Mouse (Mus musculus): ENCODE results near the gene Mmrn1. TPM values are rescaled to one million over a fixed set of nuclear protein-coding genes. Genes with fewer than 3 reads are reported as not detected.
A peak's percentile ranks its signal among the peaks of the same experiment; 100 is the strongest.

Mmrn1 gene
- polyA plus RNA-seq, 1 experiment from 2014 or later = 6.7 TPM

GRCm38 (mm10) chr6:60993386-60994108 lies 68.8 kb downstream of the Mmrn1 start:
- no peak overlapping the region for H3K4me2 ChIP-seq
- peaks cover 14% of the 10 kb centered on the region for H3K4me1 ChIP-seq (replicated peaks)
- no peak overlapping the region for H3K9ac ChIP-seq (replicated peaks)
- H3K36me3 ChIP-seq = no peaks in the 10 kb centered on the region
- 75% methylated on average over 4 of the region's 4 CpGs for WGBS
- no peaks in the 10 kb centered on the region for H3K27me3 ChIP-seq
- H3K4me3 ChIP-seq (replicated peaks) = no peak overlapping the region
- no peaks in the 10 kb centered on the region for H3K9me3 ChIP-seq
- H3K27ac ChIP-seq = no peak overlapping the region
- no peak for ATAC-seq (ENCODE audit: insufficient number of reproducible peaks, insufficient read depth, low FRiP score, low TSS enrichment, low read depth)

DNA sequence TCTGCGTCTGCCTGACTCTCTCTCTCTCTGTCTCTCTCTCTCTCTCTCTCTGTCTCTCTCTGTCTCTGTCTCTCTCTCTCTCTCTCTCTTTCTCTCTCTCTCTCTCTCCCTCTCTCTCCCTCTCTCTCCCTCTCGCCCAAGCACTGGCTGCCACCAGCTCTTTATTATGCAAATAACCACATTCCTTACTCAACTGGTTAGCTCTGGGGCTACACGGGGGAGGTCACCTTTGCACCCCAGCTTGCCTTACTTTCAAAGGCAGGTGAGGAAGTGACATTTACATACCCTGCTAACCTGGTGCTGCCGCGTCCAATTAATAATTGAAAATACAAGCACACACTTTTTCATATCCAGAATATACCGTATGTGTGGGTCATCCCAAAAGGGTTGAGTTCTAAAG lies 69.3 kb downstream of the Mmrn1 start:
- H3K4me3 ChIP-seq (replicated peaks) = no peak overlapping the region
- WGBS = 39% methylated on average over 6 of the region's 6 CpGs
- ATAC-seq (ENCODE audit: insufficient number of reproducible peaks, insufficient read depth, low FRiP score, low TSS enrichment, low read depth) = no peak

DNA sequence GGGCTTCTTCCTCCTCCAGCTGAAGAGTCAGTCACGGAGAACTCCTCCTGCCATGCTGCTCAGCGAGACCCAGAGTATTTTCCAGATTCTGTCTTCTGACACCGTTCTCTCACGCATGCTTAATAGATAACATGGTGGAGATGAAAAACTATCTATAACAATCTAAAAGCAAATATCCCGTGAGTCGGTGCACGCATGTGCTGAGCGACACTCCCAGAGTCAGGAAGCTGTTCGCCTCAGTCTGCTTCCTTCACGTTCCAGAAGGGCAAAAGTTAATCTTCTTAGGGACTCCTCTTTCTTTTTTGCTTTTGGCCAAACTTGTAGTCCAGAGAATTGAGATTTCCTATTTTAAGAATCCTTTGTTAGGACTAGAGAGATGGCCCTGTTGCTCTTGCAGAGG lies 69.7 kb downstream of the Mmrn1 start:
- Histone ChIP-seq H3K27me3 (no peaks in the 10 kb centered on the region), H3K36me3 (no peaks in the 10 kb centered on the region), H3K4me1 (replicated peaks) (peaks cover 14% of the 10 kb centered on the region), H3K9me3 (no peaks in the 10 kb centered on the region), H3K4me2 (no peak overlapping the region), H3K9ac (replicated peaks) (no peak overlapping the region), H3K4me3 (replicated peaks) (no peak overlapping the region), H3K27ac (no peak overlapping the region)
- WGBS = 60% methylated on average over 10 of the region's 10 CpGs
- no peak for ATAC-seq (ENCODE audit: insufficient number of reproducible peaks, insufficient read depth, low FRiP score, low TSS enrichment, low read depth)

More for the DNA sequence above, 69.3 kb downstream of the Mmrn1 start:
- Histone ChIP-seq H3K9me3 (no peaks in the 10 kb centered on the region), H3K27ac (no peak overlapping the region), H3K9ac (replicated peaks) (no peak overlapping the region), H3K36me3 (no peaks in the 10 kb centered on the region), H3K27me3 (no peaks in the 10 kb centered on the region), H3K4me2 (no peak overlapping the region), H3K4me1 (replicated peaks) (peaks cover 14% of the 10 kb centered on the region)

DNA sequence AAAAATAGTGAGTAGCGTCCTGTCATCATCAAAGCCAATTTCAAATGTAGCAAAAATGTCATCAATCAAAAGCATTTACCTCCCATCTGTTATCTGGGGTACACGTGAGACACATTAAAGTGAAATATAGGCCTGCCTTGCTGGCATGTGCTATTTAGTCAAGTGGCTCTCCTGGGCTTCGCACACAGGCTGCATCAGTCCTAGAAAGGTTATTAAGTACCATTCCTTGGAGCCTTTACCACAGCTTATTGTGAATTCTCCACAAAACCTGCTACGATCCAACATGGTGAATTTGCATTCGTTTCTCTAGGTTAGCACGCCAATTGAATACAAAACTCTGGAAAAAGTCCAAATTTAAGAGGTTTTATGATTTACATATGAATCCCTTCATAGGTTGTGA lies 70.8 kb downstream of the Mmrn1 start:
- H3K27ac ChIP-seq = peak overlapping the region; percentile 47
- ATAC-seq (ENCODE audit: insufficient number of reproducible peaks, insufficient read depth, low FRiP score, low TSS enrichment, low read depth) = no peak; the same call in 1 of the 2 replicates
- H3K36me3 ChIP-seq = no peaks in the 10 kb centered on the region
- no peak overlapping the region for H3K4me2 ChIP-seq
- H3K9me3 ChIP-seq = no peaks in the 10 kb centered on the region
- H3K9ac ChIP-seq (replicated peaks) = no peak overlapping the region
- no peak overlapping the region for H3K4me3 ChIP-seq (replicated peaks)
- H3K4me1 ChIP-seq (replicated peaks) = peaks cover 14% of the 10 kb centered on the region
- no peaks in the 10 kb centered on the region for H3K27me3 ChIP-seq
- WGBS = 46% methylated on average over 6 of the region's 6 CpGs

GRCm38 (mm10) chr6:60996328-60996727 lies 71.6 kb downstream of the Mmrn1 start:
- H3K4me1 ChIP-seq (replicated peaks) = peaks cover 14% of the 10 kb centered on the region
- peak; percentile 71; the same call in 1 of the 2 replicates for ATAC-seq (ENCODE audit: insufficient number of reproducible peaks, insufficient read depth, low FRiP score, low TSS enrichment, low read depth)
- no peaks in the 10 kb centered on the region for H3K27me3 ChIP-seq
- no peak overlapping the region for H3K4me3 ChIP-seq (replicated peaks)
- no peak overlapping the region for H3K4me2 ChIP-seq
- 54% methylated on average over 1 of the region's 1 CpGs for WGBS
- H3K27ac ChIP-seq = peak overlapping the region; percentile 47
- no peak overlapping the region for H3K9ac ChIP-seq (replicated peaks)
- H3K36me3 ChIP-seq = no peaks in the 10 kb centered on the region
- H3K9me3 ChIP-seq = peaks cover 3% of the 10 kb centered on the region; the same call in 1 of the 2 replicates

- Histone ChIP-seq H3K4me1 (replicated peaks) (peaks cover 5% of the 10 kb centered on the region), H3K9me3 (peaks cover 11% of the 10 kb centered on the region; the same call in 1 of the 2 replicates), H3K36me3 (no peaks in the 10 kb centered on the region), H3K4me3 (replicated peaks) (no peak overlapping the region), H3K9ac (replicated peaks) (no peak overlapping the region), H3K27ac (no peak overlapping the region), H3K27me3 (no peaks in the 10 kb centered on the region), H3K4me2 (no peak overlapping the region)
- ATAC-seq (ENCODE audit: insufficient number of reproducible peaks, insufficient read depth, low FRiP score, low TSS enrichment, low read depth) = no peak
- 86% methylated on average over 6 of the region's 6 CpGs for WGBS
Observed at GRCm38 (mm10) chr6:61001003-61001790, 76.4 kb downstream of the Mmrn1 start.

DNA sequence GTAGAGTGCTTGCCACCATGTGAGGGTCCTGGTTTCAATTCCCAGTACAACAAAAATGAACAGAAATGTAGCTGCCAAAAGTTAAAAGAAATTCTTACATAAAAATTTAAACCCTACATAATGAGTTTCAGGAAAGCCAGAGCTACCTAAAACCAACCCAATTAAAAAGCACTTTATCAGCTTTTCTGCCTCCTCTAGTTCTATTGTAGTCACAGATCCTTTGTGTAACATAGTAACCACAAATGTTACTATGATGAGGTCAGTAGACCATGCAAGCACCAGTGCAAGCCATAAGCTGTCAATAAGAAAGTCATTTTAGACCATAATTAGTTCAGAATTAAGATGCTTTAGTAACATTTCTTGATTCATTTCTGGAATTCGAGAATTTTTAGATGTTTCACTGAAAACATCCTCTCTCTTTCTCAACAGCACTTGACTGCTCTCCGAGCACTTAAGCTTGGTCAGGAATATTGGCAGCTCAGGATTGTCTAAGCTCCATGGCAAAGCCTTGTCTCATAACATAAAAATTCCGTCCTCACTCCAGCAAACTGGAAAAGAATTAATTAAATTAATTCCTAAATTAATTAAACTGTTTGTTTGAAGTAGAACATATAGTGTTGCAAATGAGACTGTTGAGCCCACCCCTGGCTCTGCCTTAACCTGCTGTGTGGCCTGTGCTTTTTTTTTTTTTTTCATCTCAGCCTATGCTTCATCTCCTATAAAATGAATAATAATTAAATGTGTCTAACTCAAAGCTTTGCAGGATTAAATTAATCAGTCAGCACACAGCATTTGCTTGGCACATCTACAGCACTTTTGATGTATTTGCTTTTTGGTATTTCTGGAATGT lies 79.4 kb downstream of the Mmrn1 start:
- ATAC-seq (ENCODE audit: insufficient number of reproducible peaks, insufficient read depth, low FRiP score, low TSS enrichment, low read depth) = no peak; the same call in 1 of the 2 replicates
- H3K9me3 ChIP-seq = peaks cover 11% of the 10 kb centered on the region; the same call in 1 of the 2 replicates
- 61% methylated on average over 3 of the region's 3 CpGs for WGBS
- no peak overlapping the region for H3K4me2 ChIP-seq
- no peaks in the 10 kb centered on the region for H3K4me1 ChIP-seq (replicated peaks)
- 0 out of 2 replicates have a peak overlapping the region, but pooled peaks have one; percentile 12 for H3K27ac ChIP-seq
- no peak overlapping the region for H3K9ac ChIP-seq (replicated peaks)
- H3K27me3 ChIP-seq = no peaks in the 10 kb centered on the region
- no peak overlapping the region for H3K4me3 ChIP-seq (replicated peaks)
- no peaks in the 10 kb centered on the region for H3K36me3 ChIP-seq

DNA sequence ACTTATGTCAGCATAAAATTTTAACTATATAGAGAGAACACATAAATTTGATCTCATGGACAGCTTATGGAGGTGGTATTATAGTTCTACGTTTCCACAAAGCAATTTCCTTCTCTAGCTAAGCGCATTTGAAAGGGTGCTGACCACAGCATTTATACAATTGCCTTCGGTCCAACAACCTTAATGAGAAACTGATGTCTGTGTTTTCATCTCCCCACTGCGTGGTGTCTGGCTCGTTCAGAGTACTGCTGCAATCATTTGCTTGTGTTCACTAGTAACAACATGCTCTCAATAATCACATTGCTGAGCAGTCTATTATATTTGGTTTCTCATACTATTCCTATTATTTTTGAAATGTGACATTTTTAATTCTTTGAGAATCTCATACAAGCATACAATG lies 89.0 kb downstream of the Mmrn1 start:
- Histone ChIP-seq H3K9me3 (0 out of 2 replicates have a peak, but pooled peaks cover 2% of the 10 kb centered on the region), H3K27ac (no peak overlapping the region)

GRCm38 (mm10) chr6:61019689-61020088 lies 94.9 kb downstream of the Mmrn1 start:
- H3K36me3 ChIP-seq = no peaks in the 10 kb centered on the region
- ATAC-seq (ENCODE audit: insufficient number of reproducible peaks, insufficient read depth, low FRiP score, low TSS enrichment, low read depth) = no peak
- no peaks in the 10 kb centered on the region for H3K9me3 ChIP-seq
- H3K4me1 ChIP-seq (replicated peaks) = peaks cover 6% of the 10 kb centered on the region
- no peaks in the 10 kb centered on the region for H3K27me3 ChIP-seq
- H3K27ac ChIP-seq = no peak overlapping the region
- no peak overlapping the region for H3K4me3 ChIP-seq (replicated peaks)
- no peak overlapping the region for H3K4me2 ChIP-seq
- 73% methylated on average over 1 of the region's 1 CpGs for WGBS
- H3K9ac ChIP-seq (replicated peaks) = no peak overlapping the region

More for the DNA sequence above, 89.0 kb downstream of the Mmrn1 start:
- Histone ChIP-seq H3K36me3 (no peaks in the 10 kb centered on the region), H3K9ac (replicated peaks) (no peak overlapping the region), H3K4me3 (replicated peaks) (no peak overlapping the region), H3K4me2 (no peak overlapping the region), H3K4me1 (replicated peaks) (peaks cover 11% of the 10 kb centered on the region), H3K27me3 (no peaks in the 10 kb centered on the region)
- peak; percentile 52; the same call in 1 of the 2 replicates for ATAC-seq (ENCODE audit: insufficient number of reproducible peaks, insufficient read depth, low FRiP score, low TSS enrichment, low read depth)
- 15% methylated on average over 5 of the region's 5 CpGs for WGBS

GRCm38 (mm10) chr6:61020995-61021394 lies 96.2 kb downstream of the Mmrn1 start:
- H3K9me3 ChIP-seq = no peaks in the 10 kb centered on the region
- no peak overlapping the region for H3K4me2 ChIP-seq
- no peak overlapping the region for H3K4me3 ChIP-seq (replicated peaks)
- peaks cover 6% of the 10 kb centered on the region for H3K4me1 ChIP-seq (replicated peaks)
- no peak overlapping the region for H3K27ac ChIP-seq
- H3K36me3 ChIP-seq = no peaks in the 10 kb centered on the region
- no peak for ATAC-seq (ENCODE audit: insufficient number of reproducible peaks, insufficient read depth, low FRiP score, low TSS enrichment, low read depth)
- 22% methylated on average over 1 of the region's 1 CpGs for WGBS
- H3K27me3 ChIP-seq = no peaks in the 10 kb centered on the region
- H3K9ac ChIP-seq (replicated peaks) = no peak overlapping the region

GRCm38 (mm10) chr6:61033251-61033650 lies 108.5 kb downstream of the Mmrn1 start:
- no peak overlapping the region for H3K27ac ChIP-seq
- H3K9me3 ChIP-seq = no peaks in the 10 kb centered on the region
- no peaks in the 10 kb centered on the region for H3K27me3 ChIP-seq
- no peak overlapping the region for H3K9ac ChIP-seq (replicated peaks)
- no peak for ATAC-seq (ENCODE audit: insufficient number of reproducible peaks, insufficient read depth, low FRiP score, low TSS enrichment, low read depth)
- no peak overlapping the region for H3K4me3 ChIP-seq (replicated peaks)
- WGBS = 76% methylated on average over 1 of the region's 1 CpGs
- H3K36me3 ChIP-seq = no peaks in the 10 kb centered on the region
- no peak overlapping the region for H3K4me2 ChIP-seq
- H3K4me1 ChIP-seq (replicated peaks) = no peaks in the 10 kb centered on the region
